Mouse (Mus musculus) urinary bladder, postnatal 25 days (tissue): ENCODE data around the gene Glmp.
"Not testable (repeated sequence)": the region's sequence is repeated elsewhere in the genome, so short reads cannot be mapped to it uniquely, and the experiment has no call there.

Experiments used
- DNase-seq: peaks from one replicate; pipeline ENCODE4 v3.0.0; 2022; ENCODE audit warnings: low spot score

The Glmp gene

GRCm38 (mm10) chr3:88336058-88337013 is 11.5 kb downstream of the Glmp start, which contains the start of the genes Tmem79 and Smg5:
Gene Tmem79 (minus strand): TSS chr3:88336148.
Gene Smg5 (plus strand): TSS chr3:88336260.
- peak; percentile 94 for DNase-seq

GRCm38 (mm10) chr3:88337367-88338020 is 12.7 kb downstream of the Glmp start:
- no peak for DNase-seq

GRCm38 (mm10) chr3:88338316-88338715 is 13.5 kb downstream of the Glmp start:
- DNase-seq: no peak

- DNase-seq: no peak
Measured at GRCm38 (mm10) chr3:88339006-88339405, 14.2 kb downstream of the Glmp start.

- no peak for DNase-seq
Measured at GRCm38 (mm10) chr3:88350732-88351131, 25.9 kb downstream of the Glmp start.

- DNase-seq: no peak
Measured at GRCm38 (mm10) chr3:88352907-88353306, 28.1 kb downstream of the Glmp start.

- no peak for DNase-seq
Measured at GRCm38 (mm10) chr3:88354396-88355165, 29.8 kb downstream of the Glmp start.

- DNase-seq: no peak
Measured at GRCm38 (mm10) chr3:88359584-88359983, 34.8 kb downstream of the Glmp start.

- DNase-seq: no peak
Measured at GRCm38 (mm10) chr3:88359989-88360388, 35.2 kb downstream of the Glmp start.

- no peak for DNase-seq
Measured at GRCm38 (mm10) chr3:88361096-88361495, 36.3 kb downstream of the Glmp start.

- no peak for DNase-seq
Measured at GRCm38 (mm10) chr3:88361612-88362313, 36.9 kb downstream of the Glmp start.

- no peak for DNase-seq
Measured at GRCm38 (mm10) chr3:88363700-88364099, 38.9 kb downstream of the Glmp start.

GRCm38 (mm10) chr3:88364337-88364736 is 39.5 kb downstream of the Glmp start, which contains the start of gene Paqr6:
Gene Paqr6 (plus strand): TSS chr3:88364584.
- DNase-seq: peak; percentile 80

GRCm38 (mm10) chr3:88365705-88366361 is 41.0 kb downstream of the Glmp start:
- DNase-seq: no peak

- not testable (repeated sequence) for DNase-seq
Measured at GRCm38 (mm10) chr3:88366830-88367428, 42.1 kb downstream of the Glmp start.

GRCm38 (mm10) chr3:88367517-88367916 is 42.7 kb downstream of the Glmp start:
- not testable (repeated sequence) for DNase-seq

GRCm38 (mm10) chr3:88368511-88368910 is 43.7 kb downstream of the Glmp start:
- not testable (repeated sequence) for DNase-seq

GRCm38 (mm10) chr3:88372643-88373042 is 47.8 kb downstream of the Glmp start, which contains the start of gene Bglap3:
Gene Bglap3 (minus strand): TSS chr3:88372743.
- not testable (repeated sequence) for DNase-seq

GRCm38 (mm10) chr3:88375750-88376626 is 51.2 kb downstream of the Glmp start:
- not testable (repeated sequence) for DNase-seq
